Mouse (Mus musculus) liver, embryonic 13.5 days (tissue): ENCODE data around the gene Gm35549. TPM values are rescaled to one million over a fixed set of nuclear protein-coding genes. Genes with fewer than 3 reads are reported as not detected.
A peak's percentile ranks its signal among the peaks of the same experiment; 100 is the strongest.

ENCODE experiments used
- ATAC-seq: fragments of 200-750 bp; cut with Nextera tagmentation; 2 replicates; pipeline ENCODE4 v1.8.0; 2017; ENCODE audit warnings: low read depth, mild to moderate bottlenecking, moderate number of reproducible peaks, moderate library complexity
- DNase-seq: peaks from one replicate; pipeline ENCODE4 v3.0.0; 2022
- H3K27ac ChIP-seq: fragments of 300-500 bp; sonication (generic); 2 replicates; pipeline ENCODE4 v1.5.1; 2015; ENCODE audit warnings: moderate library complexity, mild to moderate bottlenecking, inconsistent platforms
- H3K27me3 ChIP-seq: fragments of 300-500 bp; sonication (generic); 2 replicates; pipeline ENCODE4 v1.6.1; 2015; ENCODE audit warnings: mild to moderate bottlenecking, inconsistent platforms
- H3K36me3 ChIP-seq: fragments of 300-500 bp; sonication (generic); 2 replicates; pipeline ENCODE4 v1.6.1; 2015; ENCODE audit warnings: mild to moderate bottlenecking, inconsistent platforms
- H3K4me1 ChIP-seq: fragments of 300-500 bp; sonication (generic); replicated peaks from 2 replicates; pipeline ENCODE4 v1.6.1; 2015; ENCODE audit warnings: inconsistent platforms
- H3K4me2 ChIP-seq: fragments of 300-500 bp; sonication (generic); 2 replicates; pipeline ENCODE4 v1.6.1; 2015; ENCODE audit warnings: inconsistent platforms, mild to moderate bottlenecking, moderate library complexity
- H3K4me3 ChIP-seq: fragments of 300-500 bp; sonication (generic); replicated peaks from 2 replicates; pipeline ENCODE4 v1.5.1; 2015; ENCODE audit warnings: mild to moderate bottlenecking, inconsistent platforms
- H3K9ac ChIP-seq: fragments of 300-500 bp; sonication (generic); 2 replicates; pipeline ENCODE4 v1.6.1; 2015; ENCODE audit warnings: mild to moderate bottlenecking, inconsistent platforms
- H3K9me3 ChIP-seq: fragments of 300-500 bp; sonication (generic); replicated peaks from 2 replicates; pipeline ENCODE4 v1.6.1; 2016; ENCODE audit warnings: inconsistent platforms
- WGBS: fragments of 180-500 bp; shearing (Covaris S2); methylation state at CpG from one replicate; pipeline ENCODE4 v1.1.7; 2015; ENCODE audit not compliant: insufficient replicate concordance; 5-methylcytosine and 5-hydroxymethylcytosine counted together
- polyA plus RNA-seq: library from polyadenylated mRNA; unstranded; fragments of >200 nt; fragmentation: Nextera tagmentation; extraction: Ambion mirVana; gene quantifications from 2 replicates; pipeline ENCODE4 v1.2.1, GENCODE M21; 2015

Gene Gm35549
- not detected in 2 replicates for polyA plus RNA-seq

DNA sequence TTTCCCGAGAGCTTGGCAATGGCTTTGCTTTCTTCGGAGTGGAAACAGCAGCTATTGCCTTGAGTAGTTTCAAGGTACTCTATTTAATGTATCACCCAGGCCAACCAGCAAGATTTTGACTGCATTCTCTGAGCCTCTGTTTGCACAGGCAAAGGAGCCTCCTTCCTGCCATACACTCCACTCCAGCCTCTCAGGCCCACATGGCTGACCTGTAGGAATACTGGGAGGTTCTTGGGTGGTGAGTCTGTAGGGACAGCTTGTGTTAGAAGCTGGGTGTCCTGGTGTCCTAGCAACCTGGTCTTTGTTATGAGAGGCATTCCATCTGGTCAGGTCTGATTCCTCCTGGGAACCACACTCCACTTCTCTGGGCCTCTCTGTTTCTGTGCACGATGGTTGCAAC lies at the start of gene Gm35549:
TSS of gene Gm35549 (minus strand) at position 276 of the 400 bp plus-strand sequence.
- no peak within 1 kb of the TSS for H3K27ac ChIP-seq
- no peak within 1 kb of the TSS for H3K4me3 ChIP-seq
- 0 out of 2 replicates have a peak, but pooled peaks cover 5% of the 10 kb centered on the region for H3K9me3 ChIP-seq
- no peaks in the 10 kb centered on the region for H3K4me1 ChIP-seq
- peaks cover 3% of the 10 kb centered on the region; the same call in 1 of the 2 replicates for H3K36me3 ChIP-seq
- no peak within 1 kb of the TSS for H3K4me2 ChIP-seq
- WGBS: 71% methylated on average over 3 of the region's 3 CpGs
- no peak for DNase-seq
- ATAC-seq: no peak
- H3K27me3 ChIP-seq: no peaks in the 10 kb centered on the region
- no peak within 1 kb of the TSS for H3K9ac ChIP-seq

DNA sequence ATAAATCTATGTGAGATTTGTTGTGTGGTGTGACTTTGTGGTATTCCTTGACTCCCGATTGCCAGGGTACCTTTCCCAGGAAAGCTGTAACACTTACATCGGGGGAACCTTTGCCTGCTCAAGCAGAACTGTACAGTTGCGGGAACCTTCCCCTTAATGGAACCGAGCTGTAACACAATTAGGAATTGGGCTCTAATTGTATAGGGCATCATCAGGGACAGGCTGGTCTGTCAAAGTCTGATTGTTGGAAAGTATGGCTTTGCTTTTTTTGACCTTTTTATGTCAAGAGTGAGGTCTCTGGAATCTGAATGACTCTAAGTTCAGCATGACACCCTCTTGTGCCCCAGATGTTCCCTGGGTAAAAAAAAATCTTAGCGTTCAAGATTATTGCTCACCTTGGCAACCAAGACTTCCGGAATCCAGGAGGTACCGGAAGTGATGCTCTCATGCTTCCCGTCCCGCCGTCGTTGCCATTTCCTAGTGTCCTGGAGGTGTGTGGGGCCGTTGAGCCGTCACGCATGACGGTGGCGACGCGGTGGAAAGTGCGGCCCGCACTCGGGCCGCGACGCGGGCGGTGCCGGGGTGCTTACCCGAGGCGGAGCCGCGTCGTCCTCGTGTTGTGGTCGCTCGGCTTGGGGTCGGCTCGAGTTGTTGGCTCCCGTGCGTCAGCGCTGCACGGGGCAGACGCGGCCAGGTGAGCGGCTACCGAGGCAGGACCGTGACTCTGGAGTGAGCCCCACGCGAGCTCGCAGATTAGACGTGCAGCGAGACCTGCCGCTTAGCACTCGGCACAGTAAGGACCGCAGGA lies 42.7 kb upstream of the Gm35549 start:
- Histone ChIP-seq H3K4me3 (peak overlapping the region; percentile 72), H3K4me2 (peak overlapping the region; percentile 86), H3K27me3 (no peaks in the 10 kb centered on the region), H3K36me3 (no peaks in the 10 kb centered on the region), H3K27ac (no peak overlapping the region), H3K4me1 (peaks cover 4% of the 10 kb centered on the region; the same call in 1 of the 2 replicates), H3K9me3 (no peaks in the 10 kb centered on the region), H3K9ac (peak overlapping the region; percentile 78)
- 8% methylated on average over 54 of the region's 54 CpGs for WGBS
- DNase-seq (no peak), ATAC-seq (peak; percentile 70)

DNA sequence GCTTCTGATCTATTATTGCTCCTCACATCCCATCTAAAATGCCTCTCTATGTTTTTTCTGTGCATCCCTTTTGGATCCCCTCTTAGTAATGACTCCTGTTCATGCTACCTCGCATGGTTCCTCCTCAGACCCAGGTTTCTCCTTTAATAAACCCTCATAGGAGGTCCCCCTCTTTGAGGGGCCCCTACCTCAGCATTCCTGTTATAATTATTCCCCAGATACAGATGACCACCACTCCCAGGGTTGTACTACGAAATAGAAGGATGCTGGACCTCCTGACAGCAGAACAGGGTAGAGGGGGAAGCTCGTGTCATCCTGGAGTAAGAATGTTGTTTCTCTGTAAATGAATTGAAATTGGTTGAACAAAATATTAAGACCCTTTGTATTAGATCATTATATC lies 41.5 kb upstream of the Gm35549 start, which contains the start of gene Zkscan7:
TSS of gene Zkscan7 (plus strand) at position 301 of the 400 bp plus-strand sequence.
- Histone ChIP-seq H3K9me3 (no peaks in the 10 kb centered on the region), H3K27me3 (no peaks in the 10 kb centered on the region), H3K4me2 (peak within 1 kb of the TSS; percentile 86), H3K36me3 (no peaks in the 10 kb centered on the region), H3K27ac (no peak within 1 kb of the TSS), H3K9ac (no peak within 1 kb of the TSS), H3K4me1 (peaks cover 4% of the 10 kb centered on the region; the same call in 1 of the 2 replicates), H3K4me3 (peak within 1 kb of the TSS; percentile 72)
- DNase-seq: no peak
- no peak for ATAC-seq
- 53% methylated on average over 3 of the region's 3 CpGs for WGBS

DNA sequence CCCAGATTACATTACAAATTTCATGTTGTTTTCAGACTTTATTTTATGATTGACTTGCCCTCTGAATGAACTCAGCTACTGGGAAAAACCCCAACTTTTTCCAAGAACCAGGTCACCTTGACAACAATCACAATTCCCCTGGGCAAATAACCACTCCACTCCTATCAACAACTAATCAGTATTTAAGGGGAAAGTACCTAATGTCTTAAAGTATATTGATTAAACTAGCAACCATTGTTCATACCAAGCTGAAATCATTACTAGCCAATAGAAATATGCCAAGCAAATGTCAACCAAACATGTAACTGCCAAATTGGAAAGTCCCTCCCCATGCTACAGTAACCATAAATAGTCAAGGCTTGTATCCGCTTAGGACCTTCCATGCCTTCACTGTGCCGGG lies 31.3 kb upstream of the Gm35549 start:
- no peak overlapping the region for H3K4me2 ChIP-seq
- H3K27me3 ChIP-seq: no peaks in the 10 kb centered on the region
- H3K4me1 ChIP-seq: no peaks in the 10 kb centered on the region
- no peak overlapping the region for H3K4me3 ChIP-seq
- H3K27ac ChIP-seq: no peak overlapping the region
- H3K36me3 ChIP-seq: no peaks in the 10 kb centered on the region
- H3K9ac ChIP-seq: no peak overlapping the region
- ATAC-seq (no peak), DNase-seq (no peak)
- H3K9me3 ChIP-seq: no peaks in the 10 kb centered on the region
- WGBS: 85% methylated on average over 2 of the region's 2 CpGs

DNA sequence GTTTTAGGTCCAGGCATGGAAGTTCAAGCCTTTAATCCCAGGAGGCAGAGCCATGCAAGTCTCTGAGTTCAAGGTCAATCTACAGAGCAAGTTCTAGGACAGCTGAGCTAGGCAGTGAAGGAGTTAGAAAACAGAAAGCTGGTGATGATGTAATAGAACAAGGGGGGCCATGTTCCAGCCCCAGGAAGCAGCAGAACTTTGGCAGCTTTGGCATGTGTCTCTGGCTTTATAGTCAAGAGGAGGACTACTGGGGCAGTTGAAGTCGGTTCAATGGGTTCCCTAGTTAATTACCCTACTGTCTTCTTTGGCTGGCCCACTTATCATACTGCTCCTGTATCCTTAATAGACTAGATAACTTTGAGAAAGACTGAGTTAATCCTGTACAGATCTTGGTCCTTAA lies 30.8 kb upstream of the Gm35549 start:
- H3K27ac ChIP-seq: no peak overlapping the region
- ATAC-seq (no peak), DNase-seq (no peak)
- H3K9me3 ChIP-seq: no peaks in the 10 kb centered on the region
- no peaks in the 10 kb centered on the region for H3K36me3 ChIP-seq
- H3K4me1 ChIP-seq: no peaks in the 10 kb centered on the region
- H3K4me3 ChIP-seq: no peak overlapping the region
- no peaks in the 10 kb centered on the region for H3K27me3 ChIP-seq
- H3K4me2 ChIP-seq: no peak overlapping the region
- 30% methylated on average over 1 of the region's 1 CpGs for WGBS
- H3K9ac ChIP-seq: no peak overlapping the region

DNA sequence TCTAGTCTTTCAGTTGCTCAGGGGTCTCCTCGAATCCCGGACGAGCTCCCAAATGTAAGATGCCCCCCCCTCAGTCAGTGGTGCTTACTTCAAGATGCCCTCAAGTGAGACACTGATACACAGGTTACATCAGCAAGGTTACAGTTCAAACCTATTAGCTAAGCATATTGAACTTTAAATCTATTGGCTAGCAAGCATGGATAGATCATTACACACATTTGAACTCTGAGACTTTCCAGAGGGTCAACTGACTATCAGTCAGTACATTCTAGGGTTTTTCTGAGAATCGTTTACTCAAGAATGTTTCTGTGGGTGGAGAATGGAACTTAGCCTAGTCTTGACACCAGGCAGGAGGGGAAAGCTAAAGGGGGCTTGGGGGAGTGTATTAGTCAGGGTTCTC lies 28.8 kb upstream of the Gm35549 start:
- ATAC-seq (no peak), DNase-seq (no peak)
- Histone ChIP-seq H3K4me2 (no peak overlapping the region), H3K9me3 (no peaks in the 10 kb centered on the region), H3K36me3 (no peaks in the 10 kb centered on the region), H3K9ac (no peak overlapping the region), H3K4me1 (no peaks in the 10 kb centered on the region), H3K27me3 (no peaks in the 10 kb centered on the region), H3K4me3 (no peak overlapping the region), H3K27ac (no peak overlapping the region)
- WGBS: 57% methylated on average over 4 of the region's 4 CpGs

DNA sequence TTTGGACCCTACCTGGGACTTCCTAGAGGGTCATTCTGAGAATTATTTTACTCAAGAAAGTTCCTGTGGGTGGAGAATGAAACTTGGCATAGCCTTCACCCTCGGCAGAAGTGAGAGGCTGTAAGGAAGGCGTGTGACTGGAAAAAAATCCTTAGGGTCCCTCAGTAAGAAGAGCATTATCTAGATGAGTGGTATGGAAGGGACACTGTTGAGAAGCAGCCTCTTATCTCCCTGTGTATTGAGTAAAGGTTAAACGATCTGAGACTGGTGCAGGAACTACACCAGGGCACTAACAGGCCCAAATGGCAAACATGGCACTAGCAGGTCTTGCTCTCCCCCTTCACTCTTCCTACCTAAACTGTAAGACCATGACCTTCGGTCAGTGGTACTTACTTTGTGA lies 22.4 kb upstream of the Gm35549 start:
- WGBS: 68% methylated on average over 4 of the region's 4 CpGs
- H3K4me1 ChIP-seq: peaks cover 25% of the 10 kb centered on the region
- DNase-seq (no peak), ATAC-seq (peak; percentile 20; the same call in 1 of the 2 replicates)
- peak overlapping the region; percentile 82 for H3K4me3 ChIP-seq
- no peak overlapping the region for H3K27ac ChIP-seq
- H3K27me3 ChIP-seq: no peaks in the 10 kb centered on the region
- peaks cover 21% of the 10 kb centered on the region for H3K36me3 ChIP-seq
- peak overlapping the region; percentile 88; the same call in 1 of the 2 replicates for H3K9ac ChIP-seq
- H3K9me3 ChIP-seq: 0 out of 2 replicates have a peak, but pooled peaks cover 12% of the 10 kb centered on the region
- peak overlapping the region; percentile 77 for H3K4me2 ChIP-seq

DNA sequence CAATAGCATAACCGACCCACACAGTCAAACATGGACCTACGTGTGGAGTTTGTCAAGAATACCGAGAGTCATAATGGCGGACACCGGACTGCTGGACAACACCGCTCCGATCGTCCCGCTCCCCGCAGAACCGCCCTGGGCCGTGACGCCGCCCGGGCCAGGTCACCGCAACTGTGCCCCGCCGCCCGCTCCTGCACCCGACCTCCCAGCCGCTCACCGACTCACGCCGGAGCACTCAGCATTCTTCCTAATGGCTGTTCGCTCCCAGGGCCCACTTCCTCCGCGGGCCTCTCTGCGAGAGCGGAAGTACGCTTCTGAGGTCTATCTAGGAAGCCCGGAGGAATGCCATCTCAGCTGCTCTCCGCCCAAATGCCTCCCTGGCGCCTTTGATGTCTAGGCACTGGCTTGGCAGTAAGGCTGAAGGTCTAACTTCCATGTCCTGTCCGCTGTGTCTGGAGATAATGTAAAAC lies 21.9 kb upstream of the Gm35549 start, which contains the start of gene Zfp445:
TSS of gene Zfp445 (minus strand) at position 310 of the 470 bp plus-strand sequence.
- peak within 1 kb of the TSS; percentile 82 for H3K4me3 ChIP-seq
- ATAC-seq (peak; percentile 93), DNase-seq (peak; percentile 76)
- peaks cover 25% of the 10 kb centered on the region for H3K36me3 ChIP-seq
- H3K9me3 ChIP-seq: 0 out of 2 replicates have a peak, but pooled peaks cover 12% of the 10 kb centered on the region
- peak within 1 kb of the TSS; percentile 77 for H3K4me2 ChIP-seq
- peak within 1 kb of the TSS; percentile 88 for H3K9ac ChIP-seq
- under 1% methylated on average over 34 of the region's 34 CpGs for WGBS
- H3K27ac ChIP-seq: peak within 1 kb of the TSS; percentile 77
- H3K27me3 ChIP-seq: no peaks in the 10 kb centered on the region
- H3K4me1 ChIP-seq: peaks cover 25% of the 10 kb centered on the region

DNA sequence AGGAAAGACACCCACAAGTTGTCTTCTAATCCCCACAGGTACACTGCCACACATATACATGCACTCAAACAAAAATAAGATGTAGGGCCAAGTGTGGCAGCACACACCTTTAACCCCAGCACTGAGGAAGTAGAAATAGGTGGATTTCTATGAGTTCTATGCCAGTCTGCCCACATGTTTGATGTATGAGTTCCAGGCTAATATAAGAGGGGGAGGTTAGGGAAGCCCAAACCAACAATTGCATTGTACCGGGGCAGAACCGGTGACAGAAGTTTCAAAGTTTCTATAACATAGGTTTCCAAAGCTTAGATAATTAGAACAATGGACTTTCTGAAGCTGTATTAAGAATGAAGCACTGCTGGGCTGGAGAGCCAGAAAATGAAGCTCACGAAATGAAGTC lies 21.0 kb upstream of the Gm35549 start:
- H3K27me3 ChIP-seq: no peaks in the 10 kb centered on the region
- H3K4me3 ChIP-seq: peak overlapping the region; percentile 82
- peaks cover 19% of the 10 kb centered on the region for H3K9me3 ChIP-seq
- no peak for DNase-seq
- no peak overlapping the region; the same call in 1 of the 2 replicates for H3K27ac ChIP-seq
- H3K4me2 ChIP-seq: peak overlapping the region; percentile 77
- H3K36me3 ChIP-seq: peaks cover 34% of the 10 kb centered on the region
- H3K9ac ChIP-seq: peak overlapping the region; percentile 88
- no peak for ATAC-seq
- peaks cover 25% of the 10 kb centered on the region for H3K4me1 ChIP-seq
- WGBS: 45% methylated on average over 3 of the region's 3 CpGs

DNA sequence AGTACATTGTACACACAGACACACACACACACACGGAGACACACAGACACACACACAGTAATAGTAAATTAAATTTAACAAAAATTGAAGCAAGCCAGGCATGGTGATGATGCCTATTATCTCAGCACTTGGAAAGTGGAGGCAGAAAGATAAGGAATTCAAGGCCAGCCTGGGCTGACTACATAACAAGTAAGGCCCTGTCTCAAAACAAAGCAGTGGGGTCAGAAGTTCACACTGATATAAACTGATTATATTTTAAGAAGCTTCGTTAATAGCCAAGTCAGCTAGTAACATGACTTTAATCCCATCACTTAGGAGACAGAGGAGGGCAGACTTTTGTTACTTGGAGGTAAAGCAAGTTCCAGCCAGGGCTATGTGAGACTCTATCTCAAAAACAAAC lies 19.9 kb upstream of the Gm35549 start:
- Histone ChIP-seq H3K27me3 (no peaks in the 10 kb centered on the region), H3K4me1 (peaks cover 25% of the 10 kb centered on the region), H3K9ac (no peak overlapping the region), H3K4me3 (no peak overlapping the region), H3K27ac (no peak overlapping the region), H3K36me3 (peaks cover 45% of the 10 kb centered on the region), H3K9me3 (peaks cover 29% of the 10 kb centered on the region), H3K4me2 (peak overlapping the region; percentile 77)
- DNase-seq (no peak), ATAC-seq (no peak)
- 67% methylated on average over 2 of the region's 2 CpGs for WGBS

DNA sequence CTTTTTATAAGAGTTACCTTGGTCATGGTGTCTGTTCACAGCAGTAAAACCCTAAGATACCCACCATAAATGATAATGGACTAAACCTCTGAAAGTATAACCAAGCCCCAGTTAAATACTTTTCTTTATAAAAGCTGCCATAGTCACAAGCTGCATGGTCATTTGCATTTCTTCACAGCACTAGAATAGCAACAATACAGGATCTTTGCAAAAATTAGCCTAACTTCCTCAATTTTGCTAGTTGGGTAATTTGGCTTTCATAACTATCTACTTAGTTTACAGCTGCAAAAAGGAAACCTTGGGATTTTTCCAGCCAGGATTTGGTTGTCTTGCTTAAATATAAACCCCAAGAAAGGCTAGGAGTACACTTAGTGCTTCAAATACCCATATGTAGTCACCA lies 16.9 kb upstream of the Gm35549 start:
- H3K27ac ChIP-seq: no peak overlapping the region
- H3K4me1 ChIP-seq: peaks cover 20% of the 10 kb centered on the region
- H3K4me3 ChIP-seq: no peak overlapping the region
- DNase-seq (no peak), ATAC-seq (no peak)
- H3K9ac ChIP-seq: no peak overlapping the region
- H3K4me2 ChIP-seq: no peak overlapping the region
- peaks cover 73% of the 10 kb centered on the region for H3K36me3 ChIP-seq
- no peaks in the 10 kb centered on the region for H3K27me3 ChIP-seq
- H3K9me3 ChIP-seq: peaks cover 40% of the 10 kb centered on the region
